Mouse (Mus musculus) right cerebral cortex, postnatal 14 days (tissue): ENCODE measurements around the gene Gm2004.
"Not testable (repeated sequence)": the region's sequence is repeated elsewhere in the genome, so short reads cannot be mapped to it uniquely, and the experiment has no call there.

Experiments used
- DNase-seq: peaks from one replicate; pipeline ENCODE4 v3.0.0; 2022

Gm2004 gene

GRCm38 (mm10) chr2:176149725-176150124 lies at the start of gene Gm2004:
Gene Gm2004, minus strand, starts transcription at chr2:176149825.
- not testable (repeated sequence) for DNase-seq
